Mouse (Mus musculus) ES-E14 (cell line): ENCODE results near the gene Pold4. TPM values are rescaled to one million over a fixed set of nuclear protein-coding genes. Genes with fewer than 3 reads are reported as not detected.

Experiments used
- DNase-seq: peaks from one replicate; pipeline ENCODE4 v3.0.0-alpha.2; 2013; ENCODE audit warnings: low read depth, low spot score
- H3K27ac ChIP-seq: 2 replicates; pipeline ENCODE4 v1.5.1; 2012; ENCODE audit warnings: low read depth, mild to moderate bottlenecking, low read length, moderate library complexity, mixed read lengths; ENCODE audit not compliant: poor library complexity, insufficient read depth, severe bottlenecking
- H3K36me3 ChIP-seq: 2 replicates; pipeline ENCODE4 v1.6.1; 2012; ENCODE audit warnings: mild to moderate bottlenecking, low read length, moderate library complexity, mixed read lengths; ENCODE audit not compliant: control insufficient read depth, poor library complexity, insufficient read depth, severe bottlenecking
- H3K4me1 ChIP-seq, 2 experiments: fragments of 150-350 bp in 1 of 2; sonication (generic) in 1 of 2; 2 replicates each; pipeline ENCODE4 v1.6.1; 2012; ENCODE audit warnings: low read length in 2 of 2, mild to moderate bottlenecking in 1 of 2, mixed read lengths in 1 of 2; ENCODE audit not compliant: control insufficient read depth in 2 of 2, insufficient read depth in 2 of 2, poor library complexity in 1 of 2
- H3K4me3 ChIP-seq, 2 experiments: fragments of 150-350 bp in 1 of 2; sonication (generic) in 1 of 2; 2 replicates each; pipeline ENCODE4 v1.5.1; 2012; ENCODE audit warnings: low read length in 2 of 2, low read depth in 1 of 2, mild to moderate bottlenecking in 1 of 2, mixed read lengths in 1 of 2; ENCODE audit not compliant: insufficient read depth in 1 of 2, poor library complexity in 1 of 2, severe bottlenecking in 1 of 2
- H3K9ac ChIP-seq: 2 replicates; pipeline ENCODE4 v1.6.1; 2012; ENCODE audit warnings: low read depth, mild to moderate bottlenecking, low read length, mixed read lengths; ENCODE audit not compliant: poor library complexity, insufficient read depth, severe bottlenecking
- H3K9me3 ChIP-seq: fragments of 150-350 bp; sonication (generic); 2 replicates; pipeline ENCODE4 v1.6.1; 2012; ENCODE audit warnings: low read depth, mild to moderate bottlenecking, low read length; ENCODE audit not compliant: control insufficient read depth, insufficient read depth
- CHD2 ChIP-seq: IDR thresholded peaks from 2 replicates; pipeline ENCODE4 v1.6.1; 2014; ENCODE audit warnings: mild to moderate bottlenecking, low read depth, low read length, inconsistent platforms
- HCFC1 ChIP-seq: IDR thresholded peaks from 2 replicates; pipeline ENCODE4 v1.6.1; 2012; ENCODE audit warnings: low read length, inconsistent platforms, borderline replicate concordance; ENCODE audit not compliant: insufficient read depth
- MAFK ChIP-seq: IDR thresholded peaks from 2 replicates; pipeline ENCODE4 v1.6.1; 2014; ENCODE audit warnings: mild to moderate bottlenecking, low read depth, low read length, inconsistent platforms; ENCODE audit not compliant: insufficient read depth
- ZC3H11A ChIP-seq: IDR thresholded peaks from 2 replicates; pipeline ENCODE4 v1.6.1; 2012; ENCODE audit warnings: low read depth, mild to moderate bottlenecking, inconsistent platforms, low read length, borderline replicate concordance
- ZNF384 ChIP-seq: IDR thresholded peaks from 2 replicates; pipeline ENCODE4 v1.6.1; 2012; ENCODE audit warnings: low read depth, low read length, inconsistent platforms
- in situ Hi-C, 2 experiments: fragments of 600-800 bp; cut with MboI; formaldehyde crosslinking; loops; one replicate each; pipeline ENCODE4 v1.15.1; 2025; ENCODE audit warnings: low sequenced_read_pairs in 2 of 2, inconsistent platforms in 1 of 2; ENCODE audit not compliant: unreplicated experiment in 2 of 2
- total RNA-seq: library from RNA; depleted of rRNA; stranded (reverse); fragments of 300-350 nt; gene quantifications from 2 replicates; pipeline ENCODE4 v1.2.3, GENCODE M21; 2012

The Pold4 gene
- total RNA-seq, 1 experiment = 8.7 TPM

GRCm38 (mm10) chr19:4265956-4266355 lies 34.3 kb downstream of the Pold4 start:
- DNase-seq = no peak
- H3K9ac ChIP-seq = 0 out of 2 replicates have a peak overlapping the region, but pooled peaks have one; percentile 5
- H3K36me3 ChIP-seq = no peaks in the 10 kb centered on the region
- no peak overlapping the region for H3K4me3 ChIP-seq
- no peaks in the 10 kb centered on the region for H3K9me3 ChIP-seq
- TF ChIP-seq ZC3H11A = no peak
- TF ChIP-seq CHD2 = no peak
- TF ChIP-seq HCFC1 = no peak
- no peak for TF ChIP-seq MAFK
- TF ChIP-seq ZNF384 = no peak
- in situ Hi-C loops = no loop called here
- no peak overlapping the region for H3K27ac ChIP-seq
- H3K4me1 ChIP-seq = peaks cover 0 to 2% of the 10 kb centered on the region in 2 experiments; a peak in 1 of 4 replicates

GRCm38 (mm10) chr19:4268566-4269361 lies 37.1 kb downstream of the Pold4 start, which contains the start of gene Ssh3:
Ssh3 (minus strand) TSS chr19:4269180.
- peak; percentile 31 for DNase-seq
- TF ChIP-seq ZC3H11A (no peak), ZNF384 (no peak), HCFC1 (no peak), MAFK (no peak)
- peaks cover 0 to 2% of the 10 kb centered on the region in 2 experiments; a peak in 1 of 4 replicates for H3K4me1 ChIP-seq
- no peak within 1 kb of the TSS for H3K27ac ChIP-seq
- no peaks in the 10 kb centered on the region for H3K36me3 ChIP-seq
- H3K9me3 ChIP-seq = no peaks in the 10 kb centered on the region
- in situ Hi-C loops = no loop called here
- H3K4me3 ChIP-seq = peak within 1 kb of the TSS; percentile 61 to 70
- H3K9ac ChIP-seq = peak within 1 kb of the TSS; percentile 50

- in situ Hi-C loops = no loop called here
- no peak for DNase-seq
- H3K36me3 ChIP-seq = no peaks in the 10 kb centered on the region
- H3K27ac ChIP-seq = no peak overlapping the region
- TF ChIP-seq ZC3H11A (no peak), MAFK (no peak), ZNF384 (no peak), HCFC1 (no peak), CHD2 (no peak)
- H3K9ac ChIP-seq = no peak overlapping the region
- H3K9me3 ChIP-seq = no peaks in the 10 kb centered on the region
- H3K4me3 ChIP-seq = no peak overlapping the region
- peaks cover 0 to 2% of the 10 kb centered on the region in 2 experiments; a peak in 1 of 4 replicates for H3K4me1 ChIP-seq
These were observed 38.5 kb downstream of the Pold4 start for GRCm38 (mm10) chr19:4270187-4270586.

- Histone ChIP-seq H3K9ac (no peak overlapping the region), H3K9me3 (no peaks in the 10 kb centered on the region), H3K4me1 (peaks cover 0 to 2% of the 10 kb centered on the region in 2 experiments; a peak in 1 of 4 replicates), H3K4me3 (no peak overlapping the region), H3K36me3 (no peaks in the 10 kb centered on the region), H3K27ac (no peak overlapping the region)
- no peak for TF ChIP-seq CHD2
- no peak for TF ChIP-seq ZC3H11A
- no peak for TF ChIP-seq ZNF384
- no peak for TF ChIP-seq HCFC1
- no peak for TF ChIP-seq MAFK
- in situ Hi-C loops = no loop called here
- DNase-seq = no peak
These were observed 39.3 kb downstream of the Pold4 start for GRCm38 (mm10) chr19:4270972-4271371.
